Mouse (Mus musculus): Measurements from ENCODE around the gene Defb48.

The Defb48 gene

DNA sequence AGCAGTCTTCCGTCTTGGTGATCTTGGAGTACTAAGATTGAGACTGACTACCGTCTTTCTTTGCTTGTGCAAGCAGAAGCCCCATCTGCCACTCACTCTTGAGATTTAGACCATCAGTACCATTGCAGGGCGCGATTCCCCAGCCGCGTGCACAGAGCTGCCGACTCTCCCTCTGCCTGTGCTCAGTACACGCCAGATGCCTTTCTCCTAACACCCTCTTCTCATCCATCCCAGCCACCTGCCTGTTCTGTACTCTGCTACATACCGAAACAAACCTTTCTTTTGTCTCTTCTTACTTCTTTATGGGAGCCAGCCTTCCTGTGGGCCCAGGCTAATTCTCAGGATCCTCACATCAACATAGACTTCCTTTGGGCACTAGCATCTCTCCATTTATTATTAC, 48.9 kb downstream of the Defb48 start:
- no peak for DNase-seq (ENCODE audit: extremely low spot score, low read depth, low spot score)

DNA sequence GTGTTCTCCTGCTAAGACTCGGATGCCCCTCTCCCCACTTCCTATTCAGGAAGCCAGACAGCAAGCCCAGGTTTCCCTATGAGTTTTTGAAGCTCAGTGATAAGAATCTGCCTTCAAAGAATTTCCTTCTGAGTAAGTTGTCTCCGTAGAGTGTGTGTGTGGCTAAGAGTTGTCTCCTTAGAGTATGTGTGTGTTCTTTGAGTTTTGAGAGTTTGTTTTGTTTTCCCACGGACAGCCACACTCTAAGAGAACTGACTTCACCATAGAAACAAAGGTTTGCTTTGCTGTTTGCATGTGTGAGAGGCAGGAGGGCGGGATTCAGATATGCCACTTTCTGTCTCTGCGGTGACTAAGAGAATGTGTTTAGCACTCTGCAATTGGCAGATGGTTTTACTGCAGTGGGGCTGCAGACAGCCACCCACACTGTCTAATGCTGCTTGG, 56.2 kb downstream of the Defb48 start:
- DNase-seq (ENCODE audit: extremely low spot score, low read depth, low spot score) = no peak

Measured in hindlimb bud, embryonic 11.5 days (tissue).